ENCODE assay signal across 8 mouse cellular contexts in the genomic region with DNA sequence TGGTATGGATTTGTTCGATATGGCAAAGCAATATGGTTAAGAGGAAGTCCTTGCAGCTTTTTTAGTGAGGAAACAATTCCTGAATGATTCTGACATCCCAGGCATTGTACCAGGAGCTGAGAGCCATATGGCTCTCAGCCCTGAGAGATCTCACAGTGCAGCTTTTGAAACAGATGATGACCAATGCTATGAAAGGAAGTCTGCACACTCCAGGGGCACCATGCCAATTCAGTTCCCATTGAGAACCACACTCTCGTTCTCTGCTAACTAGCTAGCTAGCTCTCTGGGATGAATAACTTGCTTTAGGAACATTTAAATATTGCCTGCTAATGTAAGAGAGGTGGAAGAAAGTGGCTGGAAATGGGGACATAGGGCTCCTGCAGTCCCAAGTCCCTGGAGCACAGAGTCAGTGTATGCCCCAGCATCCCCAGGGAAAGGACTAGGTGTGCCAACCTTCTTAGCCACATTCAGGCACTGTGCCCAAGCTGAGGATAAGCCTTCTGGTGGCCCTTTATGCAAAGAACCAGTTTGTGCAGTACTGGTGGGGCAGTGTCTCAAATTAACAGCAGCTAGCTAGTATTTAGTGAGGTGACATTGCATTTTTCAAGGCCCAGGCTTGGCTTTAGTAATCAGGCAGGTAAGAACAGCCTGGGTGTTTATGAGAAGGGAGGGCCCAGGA.
DNase-seq lines count a peak whose midpoint lies in the region; ATAC-seq lines count a peak whose summit lies in the region.

No protein-coding gene starts in this region.

- intact Hi-C loops in heart, postnatal 36 days (cut with DNase I) = no loop called here
- intact Hi-C loops in left cerebral cortex, postnatal 36 days (cut with DNase I) = no loop called here

- ATAC-seq in cerebellum, adult (ENCODE audit: insufficient number of reproducible peaks, low FRiP score, low TSS enrichment) = peak; percentile 91
- ATAC-seq in granulocyte monocyte progenitor cell, adult 5-6 weeks (replicated peaks; ENCODE audit: poor library complexity, severe bottlenecking) = no peak
- no peak for ATAC-seq in erythroid progenitor cell, adult 5-6 weeks (replicated peaks; ENCODE audit: low FRiP score, poor library complexity, severe bottlenecking)

- DNase-seq in heart, postnatal 4 days = peak; percentile 15
- no peak for DNase-seq in heart, postnatal 36 days
- peak; percentile 50 for DNase-seq in fibroblast of lung, adult 2 months (ENCODE audit: low read depth)
- peak; percentile 22 to 28 for DNase-seq in left cerebral cortex, postnatal 36 days (ENCODE audit: low spot score in 2 of 2)
- DNase-seq in spleen, postnatal 36 days (ENCODE audit: low spot score in 2 of 2) = no peak

Comparison
In these comparisons a context has a peak if more than half of its experiments do, and no peak if none do; other contexts are left out.
1. DNase-seq: peak in heart, postnatal 4 days (single experiment), fibroblast of lung, adult 2 months (single experiment) and left cerebral cortex, postnatal 36 days (2 of 2); none in heart, postnatal 36 days (0 of 2) and spleen, postnatal 36 days (0 of 2).